In genomic region chr17:33977861-33978557, GRCm38 (mm10) we compare ENCODE assay signal across 8 mouse cellular contexts. TPM values are rescaled to one million over a fixed set of nuclear protein-coding genes. Genes with fewer than 3 reads are reported as not detected.
DNase-seq lines count a peak whose midpoint lies in the region; ATAC-seq and TF ChIP-seq lines count a peak whose summit lies in the region.

No protein-coding gene starts in this region.

- 1% methylated on average over 57 of the region's 57 CpGs for WGBS in kidney, postnatal 0 days
- WGBS in hindbrain, postnatal 0 days: 3% methylated on average over 57 of the region's 57 CpGs

- peaks cover 10% of the 10 kb centered on the region; the same call in 1 of the 2 replicates for H3K4me1 ChIP-seq in kidney, postnatal 0 days (replicated peaks; ENCODE audit: insufficient read depth, low read length)
- H3K4me1 ChIP-seq in cortical plate, adult 2 months (ENCODE audit: control insufficient read depth, insufficient read depth, low read length): no peaks in the 10 kb centered on the region
- no peaks in the 10 kb centered on the region for H3K4me1 ChIP-seq in hindbrain, postnatal 0 days (ENCODE audit: insufficient read depth, low read length)

- H3K4me3 ChIP-seq in kidney, postnatal 0 days (replicated peaks; ENCODE audit: low read depth, low read length): peak overlapping the region; percentile 38
- peak overlapping the region; percentile 38 for H3K4me3 ChIP-seq in cortical plate, adult 2 months (ENCODE audit: insufficient read depth, low read length)
- peak overlapping the region; percentile 38 for H3K4me3 ChIP-seq in hindbrain, postnatal 0 days (ENCODE audit: low read length)

- no peaks in the 10 kb centered on the region for H3K9me3 ChIP-seq in kidney, postnatal 0 days (replicated peaks; ENCODE audit: low read length)
- no peaks in the 10 kb centered on the region for H3K9me3 ChIP-seq in hindbrain, postnatal 0 days (ENCODE audit: low read length)

- no peak overlapping the region for H3K27ac ChIP-seq in kidney, postnatal 0 days
- no peak overlapping the region for H3K27ac ChIP-seq in cortical plate, adult 2 months (ENCODE audit: insufficient read depth, low read length)
- H3K27ac ChIP-seq in hindbrain, postnatal 0 days: no peak overlapping the region

- H3K36me3 ChIP-seq in kidney, postnatal 0 days (ENCODE audit: insufficient read depth, low read length): no peaks in the 10 kb centered on the region
- no peaks in the 10 kb centered on the region for H3K36me3 ChIP-seq in hindbrain, postnatal 0 days (ENCODE audit: insufficient read depth, low read length)

- H3K4me2 ChIP-seq in kidney, postnatal 0 days (ENCODE audit: low read length): peak overlapping the region; percentile 75
- H3K4me2 ChIP-seq in hindbrain, postnatal 0 days (ENCODE audit: low read depth, low read length): peak overlapping the region; percentile 57

- TF ChIP-seq POLR2A in cortical plate, adult 2 months (IDR thresholded peaks at IDR 0.05; ENCODE audit: extremely low read depth, insufficient read depth, low read length): no peak

- no peak for DNase-seq in kidney, postnatal 0 days (ENCODE audit: low spot score)
- DNase-seq in kidney, postnatal 14 days: no peak
- DNase-seq in hindbrain, postnatal 0 days (ENCODE audit: low spot score): no peak
- peak; percentile 41 for DNase-seq in neural tube, embryonic 10.5 days (ENCODE audit: extremely low spot score, low spot score)
- no peak for DNase-seq in ovary, postnatal 10 days (ENCODE audit: low spot score)
- DNase-seq in spleen, postnatal 14 days (ENCODE audit: low spot score in 2 of 2): no peak
- DNase-seq in embryo, embryonic 9.5 days (ENCODE audit: extremely low spot score): no peak

- ATAC-seq in kidney, postnatal 0 days (replicated peaks; ENCODE audit: low FRiP score, low read depth): no peak
- no peak for ATAC-seq in hindbrain, postnatal 0 days

- TF ChIP-seq CTCF in kidney, postnatal 0 days (IDR thresholded peaks at IDR 0.05; ENCODE audit: low read depth): no peak
- no peak for TF ChIP-seq CTCF in cortical plate, adult 2 months (IDR thresholded peaks at IDR 0.05; ENCODE audit: extremely low read depth, insufficient read depth, low read length)
- no peak for TF ChIP-seq CTCF in hindbrain, postnatal 0 days (IDR thresholded peaks at IDR 0.05; ENCODE audit: low read depth)

- peak overlapping the region; percentile 50 for H3K9ac ChIP-seq in kidney, postnatal 0 days (ENCODE audit: low read depth, low read length)
- H3K9ac ChIP-seq in hindbrain, postnatal 0 days (replicated peaks; ENCODE audit: low read length): no peak overlapping the region; the same call in 1 of the 2 replicates

- peaks cover 6% of the 10 kb centered on the region; the same call in 1 of the 2 replicates for H3K27me3 ChIP-seq in kidney, postnatal 0 days (ENCODE audit: insufficient read depth, low read length)
- peaks cover 26% of the 10 kb centered on the region for H3K27me3 ChIP-seq in hindbrain, postnatal 0 days (ENCODE audit: insufficient read depth, low read length)

RNA-seq across cellular contexts. Expression of gene H2-K1, which starts 22.1 kb away (rescaled TPM):
- polyA plus RNA-seq in kidney, postnatal 0 days (2015; fragmentation: Nextera tagmentation; extraction: Ambion mirVana): 76.0 and 82.2 TPM in 2 replicates
- polyA plus RNA-seq in cortical plate, adult 2 months (2012; rRNA removed): 72.2 and 79.0 TPM in 2 replicates
- total RNA-seq in hindbrain, postnatal 0 days (2014; rRNA removed): 21.6 and 33.2 TPM in 2 replicates
- 23.9 and 26.2 TPM in 2 replicates for polyA plus RNA-seq in hindbrain, postnatal 0 days (2015; fragmentation: Nextera tagmentation; extraction: Ambion mirVana)

RNA-seq across cellular contexts. Expression of gene Rps18, which starts 22.2 kb away (rescaled TPM):
- 2,059 and 2,304 TPM in 2 replicates for polyA plus RNA-seq in kidney, postnatal 0 days (2015; fragmentation: Nextera tagmentation; extraction: Ambion mirVana)
- 410 and 435 TPM in 2 replicates for polyA plus RNA-seq in cortical plate, adult 2 months (2012; rRNA removed)
- total RNA-seq in hindbrain, postnatal 0 days (2014; rRNA removed): 1,180 and 1,309 TPM in 2 replicates
- 904 and 918 TPM in 2 replicates for polyA plus RNA-seq in hindbrain, postnatal 0 days (2015; fragmentation: Nextera tagmentation; extraction: Ambion mirVana)

RNA-seq across cellular contexts. Expression of gene Vps52, which starts 22.4 kb away (rescaled TPM):
- 37.7 and 40.7 TPM in 2 replicates for polyA plus RNA-seq in kidney, postnatal 0 days (2015; fragmentation: Nextera tagmentation; extraction: Ambion mirVana)
- 79.3 and 82.2 TPM in 2 replicates for polyA plus RNA-seq in cortical plate, adult 2 months (2012; rRNA removed)
- total RNA-seq in hindbrain, postnatal 0 days (2014; rRNA removed): 55.6 and 57.4 TPM in 2 replicates
- polyA plus RNA-seq in hindbrain, postnatal 0 days (2015; fragmentation: Nextera tagmentation; extraction: Ambion mirVana): 62.1 and 63.2 TPM in 2 replicates

RNA-seq across cellular contexts. Expression of gene B3galt4, which starts 26.7 kb away (rescaled TPM):
- 6.7 and 8.1 TPM in 2 replicates for polyA plus RNA-seq in kidney, postnatal 0 days (2015; fragmentation: Nextera tagmentation; extraction: Ambion mirVana)
- polyA plus RNA-seq in cortical plate, adult 2 months (2012; rRNA removed): 7.0 and 7.8 TPM in 2 replicates
- 8.9 and 12.3 TPM in 2 replicates for total RNA-seq in hindbrain, postnatal 0 days (2014; rRNA removed)
- 10.7 and 11.6 TPM in 2 replicates for polyA plus RNA-seq in hindbrain, postnatal 0 days (2015; fragmentation: Nextera tagmentation; extraction: Ambion mirVana)

RNA-seq across cellular contexts. Expression of gene Wdr46, which starts 37.5 kb away (rescaled TPM):
- 20.1 and 20.3 TPM in 2 replicates for polyA plus RNA-seq in kidney, postnatal 0 days (2015; fragmentation: Nextera tagmentation; extraction: Ambion mirVana)
- polyA plus RNA-seq in cortical plate, adult 2 months (2012; rRNA removed): 13.5 TPM in 2 replicates
- total RNA-seq in hindbrain, postnatal 0 days (2014; rRNA removed): 16.6 and 16.8 TPM in 2 replicates
- 16.7 and 17.9 TPM in 2 replicates for polyA plus RNA-seq in hindbrain, postnatal 0 days (2015; fragmentation: Nextera tagmentation; extraction: Ambion mirVana)
